Mouse (Mus musculus) forebrain, postnatal 0 days (tissue): ENCODE results near the gene Otud5. TPM values are rescaled to one million over a fixed set of nuclear protein-coding genes. Genes with fewer than 3 reads are reported as not detected.
A peak's percentile ranks its signal among the peaks of the same experiment; 100 is the strongest.

Experiments
- ATAC-seq: fragments of 200-750 bp; cut with Nextera tagmentation; 2 replicates; pipeline ENCODE4 v1.8.0; 2017; ENCODE audit warnings: mild to moderate bottlenecking, moderate library complexity
- DNase-seq: peaks from one replicate; pipeline ENCODE4 v3.0.0-alpha.2; 2015
- H3K27ac ChIP-seq: fragments of 300-500 bp; sonication (generic); 2 replicates; pipeline ENCODE4 v1.5.1; 2014; ENCODE audit warnings: low read depth, mild to moderate bottlenecking, antibody characterized with exemption, low read length, moderate library complexity, mixed read lengths
- H3K27me3 ChIP-seq: fragments of 300-500 bp; sonication (generic); 2 replicates; pipeline ENCODE4 v1.6.1; 2014; ENCODE audit warnings: mild to moderate bottlenecking, low read length, mixed read lengths; ENCODE audit not compliant: insufficient read depth
- H3K36me3 ChIP-seq: fragments of 300-500 bp; sonication (generic); 2 replicates; pipeline ENCODE4 v1.6.1; 2014; ENCODE audit warnings: mild to moderate bottlenecking, moderate library complexity; ENCODE audit not compliant: insufficient read depth
- H3K4me1 ChIP-seq: fragments of 300-500 bp; sonication (generic); 2 replicates; pipeline ENCODE4 v1.6.1; 2014; ENCODE audit warnings: antibody characterized with exemption; ENCODE audit not compliant: insufficient read depth
- H3K4me2 ChIP-seq: fragments of 300-500 bp; sonication (generic); 2 replicates; pipeline ENCODE4 v1.6.1; 2014; ENCODE audit warnings: low read depth, mild to moderate bottlenecking, moderate library complexity
- H3K4me3 ChIP-seq: fragments of 300-500 bp; sonication (generic); 2 replicates; pipeline ENCODE4 v1.5.1; 2014; ENCODE audit warnings: low read depth, low read length, mixed read lengths
- H3K9ac ChIP-seq: fragments of 300-500 bp; sonication (generic); 2 replicates; pipeline ENCODE4 v1.6.1; 2014; ENCODE audit warnings: mild to moderate bottlenecking
- H3K9me3 ChIP-seq: fragments of 300-500 bp; sonication (generic); 2 replicates; pipeline ENCODE4 v1.6.1; 2016; ENCODE audit warnings: low read length
- CTCF ChIP-seq: sonication (generic); IDR thresholded peaks from 2 replicates; pipeline ENCODE4 v1.5.1; 2016; ENCODE audit warnings: antibody characterized with exemption, control low read depth, low read depth
- whole genome bisulfite sequencing: fragments of 180-500 bp; shearing (Covaris S2); extraction: QIAGEN DNeasy Blood & Tissue Kit; methylation state at CpG from one replicate; pipeline ENCODE4 v1.1.7; 2014; 5-methylcytosine and 5-hydroxymethylcytosine counted together
- polyA plus RNA-seq: library from polyadenylated mRNA; unstranded; fragments of >200 nt; fragmentation: Nextera tagmentation; extraction: Ambion mirVana; gene quantifications from 2 replicates; pipeline ENCODE4 v1.2.1, GENCODE M21; 2015
- total RNA-seq: library from RNA; depleted of rRNA; stranded (reverse); fragments of >200 nt; gene quantifications from 2 replicates; pipeline ENCODE4 v1.2.3, GENCODE M21; 2014

Gene Otud5
- total and polyA plus RNA-seq, 2 experiments from 2014 or later, result 40.3 to 73.7 TPM

DNA sequence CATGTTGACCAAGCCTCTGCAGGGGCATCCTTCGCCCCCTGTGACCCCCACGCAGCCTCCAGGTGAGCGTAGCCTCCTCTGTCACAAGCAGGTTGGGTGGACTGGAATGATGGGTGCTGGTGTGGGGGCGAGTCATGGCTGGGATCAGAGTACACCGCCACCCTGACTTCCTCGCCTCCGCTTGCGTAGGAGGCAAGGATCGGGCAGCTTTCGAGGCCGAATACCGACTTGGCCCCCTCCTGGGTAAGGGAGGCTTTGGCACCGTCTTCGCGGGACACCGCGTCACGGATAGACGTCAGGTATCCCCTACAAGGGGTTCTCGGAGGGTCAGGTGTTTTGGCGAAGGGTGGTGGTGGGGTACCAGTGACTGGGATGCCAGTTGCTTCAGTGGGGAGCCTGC, 37.3 kb downstream of the Otud5 start:
- TF ChIP-seq CTCF, result no peak
- Histone ChIP-seq H3K36me3 (no peaks in the 10 kb centered on the region), H3K4me2 (peak overlapping the region; percentile 63), H3K4me3 (peak overlapping the region; percentile 55), H3K27ac (peak overlapping the region; percentile 64; the same call in 1 of the 2 replicates), H3K9ac (peak overlapping the region; percentile 55), H3K4me1 (no peaks in the 10 kb centered on the region), H3K9me3 (no peaks in the 10 kb centered on the region), H3K27me3 (no peaks in the 10 kb centered on the region)
- ATAC-seq, result peak; percentile 12
- 28% methylated on average over 21 of the region's 21 CpGs for WGBS
- DNase-seq, result peak; percentile 22

DNA sequence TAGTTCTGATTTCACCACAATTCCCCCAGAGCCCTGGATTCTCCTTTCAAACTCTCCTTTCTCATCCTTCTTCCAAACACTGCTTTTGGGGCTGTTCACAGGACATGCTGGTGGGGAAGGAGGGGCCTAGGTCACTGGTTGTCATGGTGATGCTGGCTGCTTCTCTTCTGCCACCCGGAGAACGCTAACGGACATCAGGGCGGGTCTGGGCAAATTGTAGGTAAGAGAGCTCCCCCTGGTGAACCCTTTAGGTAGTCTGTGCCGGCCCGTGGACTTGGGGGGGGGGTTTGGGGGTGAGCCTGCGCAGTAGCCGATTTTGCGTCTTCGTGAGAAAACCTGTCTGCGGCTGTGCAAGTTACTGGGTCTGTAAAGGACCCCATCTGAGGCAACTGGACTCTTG, 38.7 kb downstream of the Otud5 start:
- peak overlapping the region; percentile 63 for H3K4me2 ChIP-seq
- peak overlapping the region; percentile 55 for H3K4me3 ChIP-seq
- TF ChIP-seq CTCF, result peak; percentile 64
- H3K9ac ChIP-seq, result peak overlapping the region; percentile 18; the same call in 1 of the 2 replicates
- no peaks in the 10 kb centered on the region for H3K4me1 ChIP-seq
- WGBS, result 29% methylated on average over 11 of the region's 11 CpGs
- peak; percentile 47 for ATAC-seq
- H3K9me3 ChIP-seq, result no peaks in the 10 kb centered on the region
- no peak overlapping the region for H3K27ac ChIP-seq
- no peaks in the 10 kb centered on the region for H3K27me3 ChIP-seq
- no peaks in the 10 kb centered on the region for H3K36me3 ChIP-seq
- peak; percentile 75 for DNase-seq

GRCm38 (mm10) chrX:7883841-7884567, 42.8 kb downstream of the Otud5 start, which contains the start of gene Slc35a2:
Slc35a2 (plus strand) TSS chrX:7884028.
- no peaks in the 10 kb centered on the region for H3K27me3 ChIP-seq
- H3K4me3 ChIP-seq, result peak within 1 kb of the TSS; percentile 52
- DNase-seq (peak; percentile 80), ATAC-seq (peak; percentile 88)
- H3K9ac ChIP-seq, result peak within 1 kb of the TSS; percentile 50
- WGBS, result 31% methylated on average over 49 of the region's 49 CpGs
- peak; percentile 20; the same call in 1 of the 2 replicates for TF ChIP-seq CTCF
- H3K4me1 ChIP-seq, result no peaks in the 10 kb centered on the region
- H3K9me3 ChIP-seq, result no peaks in the 10 kb centered on the region
- H3K36me3 ChIP-seq, result 0 out of 2 replicates have a peak, but pooled peaks cover 7% of the 10 kb centered on the region
- peak within 1 kb of the TSS; percentile 51 for H3K4me2 ChIP-seq
- peak within 1 kb of the TSS; percentile 82 for H3K27ac ChIP-seq

DNA sequence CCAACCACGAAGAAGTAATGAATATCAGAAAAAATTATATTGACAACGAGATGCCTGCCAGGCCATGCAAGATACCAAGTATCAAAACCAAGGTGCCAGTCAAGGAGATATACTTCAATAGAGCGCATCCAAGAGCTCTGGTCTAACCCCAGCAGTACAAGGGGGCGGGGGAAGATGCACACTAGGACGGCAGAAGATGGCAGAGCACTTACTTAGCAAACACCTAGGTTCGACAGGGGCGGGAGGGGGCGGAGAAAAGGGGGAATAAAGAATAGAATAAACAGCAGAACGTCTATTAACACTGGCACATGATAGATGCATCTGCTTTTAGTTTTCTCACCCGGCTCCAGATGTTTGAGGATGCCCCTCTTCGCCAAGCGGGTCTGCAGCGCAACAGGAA, 57.0 kb downstream of the Otud5 start:
- H3K27ac ChIP-seq, result no peak overlapping the region

DNA sequence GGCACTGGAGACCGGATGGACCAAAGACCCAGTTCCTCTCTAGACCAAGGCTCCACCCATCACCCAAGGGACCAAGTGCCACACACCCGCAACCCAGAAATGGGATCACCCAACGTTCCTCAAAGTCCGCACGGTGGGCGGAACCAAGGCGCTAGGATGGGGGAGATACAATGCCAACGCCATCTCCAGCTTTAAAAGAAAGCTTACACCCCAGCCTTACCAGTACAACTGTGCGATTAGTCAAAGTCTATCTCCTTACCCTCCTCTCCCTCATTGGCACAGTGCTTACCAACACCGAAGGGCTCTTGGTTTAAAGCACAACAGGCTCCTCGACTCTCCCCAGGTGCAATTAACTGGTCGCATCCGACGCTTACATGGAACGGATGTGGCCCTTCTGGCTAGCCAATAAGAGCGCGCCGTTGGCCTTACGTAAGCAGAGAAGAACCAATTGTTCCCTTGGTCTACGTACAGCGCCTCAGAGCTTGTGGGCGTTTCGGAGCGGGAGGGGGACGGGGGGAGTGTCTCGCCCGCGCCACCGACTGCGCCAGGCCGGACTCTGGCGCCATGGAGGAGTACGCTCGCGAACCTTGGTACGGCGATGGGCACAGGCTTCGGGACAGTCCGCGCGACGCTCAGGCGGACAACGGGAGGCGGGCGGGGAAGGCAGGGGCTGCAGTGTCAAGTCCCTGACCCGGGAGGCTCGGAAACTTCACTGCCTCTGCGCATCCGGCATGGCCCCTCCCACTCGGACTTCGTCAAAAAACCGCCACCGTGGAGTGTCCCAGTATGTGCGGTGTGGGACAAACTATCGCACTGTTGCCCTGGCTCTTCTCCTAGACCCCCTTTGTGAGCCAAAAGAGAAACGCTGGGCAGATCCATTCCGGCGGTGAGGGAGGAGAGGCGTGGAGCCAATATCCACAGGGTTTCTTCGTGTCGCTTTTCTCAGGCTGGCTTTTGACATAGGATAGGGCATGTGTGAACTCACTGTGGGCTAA, 58.0 kb downstream of the Otud5 start, which contains the start of the genes Pqbp1 and Timm17b:
TSS of gene Pqbp1 (minus strand) at position 390 of the 995 bp plus-strand sequence.
TSS of gene Timm17b (plus strand) at position 478 of the 995 bp plus-strand sequence.
- Histone ChIP-seq H3K36me3 (peaks cover 3% of the 10 kb centered on the region; the same call in 1 of the 2 replicates), H3K9ac (peak within 1 kb of the TSS; percentile 60), H3K4me2 (peak within 1 kb of the TSS; percentile 54), H3K4me1 (no peaks in the 10 kb centered on the region), H3K27me3 (no peaks in the 10 kb centered on the region), H3K27ac (peak within 1 kb of the TSS; percentile 86), H3K9me3 (no peaks in the 10 kb centered on the region), H3K4me3 (peak within 1 kb of the TSS; percentile 51)
- ATAC-seq, result peak; percentile 99
- TF ChIP-seq CTCF, result no peak
- WGBS, result 20% methylated on average over 61 of the region's 62 CpGs
- DNase-seq, result peak; percentile 95

More for the DNA sequence above, 57.0 kb downstream of the Otud5 start:
- Histone ChIP-seq H3K9ac (peak overlapping the region; percentile 60), H3K9me3 (no peaks in the 10 kb centered on the region), H3K4me2 (peak overlapping the region; percentile 54), H3K36me3 (peaks cover 3% of the 10 kb centered on the region; the same call in 1 of the 2 replicates), H3K4me1 (no peaks in the 10 kb centered on the region), H3K27me3 (no peaks in the 10 kb centered on the region), H3K4me3 (peak overlapping the region; percentile 51)
- ATAC-seq (no peak), DNase-seq (no peak)
- 42% methylated on average over 13 of the region's 13 CpGs for WGBS
- TF ChIP-seq CTCF, result no peak

DNA sequence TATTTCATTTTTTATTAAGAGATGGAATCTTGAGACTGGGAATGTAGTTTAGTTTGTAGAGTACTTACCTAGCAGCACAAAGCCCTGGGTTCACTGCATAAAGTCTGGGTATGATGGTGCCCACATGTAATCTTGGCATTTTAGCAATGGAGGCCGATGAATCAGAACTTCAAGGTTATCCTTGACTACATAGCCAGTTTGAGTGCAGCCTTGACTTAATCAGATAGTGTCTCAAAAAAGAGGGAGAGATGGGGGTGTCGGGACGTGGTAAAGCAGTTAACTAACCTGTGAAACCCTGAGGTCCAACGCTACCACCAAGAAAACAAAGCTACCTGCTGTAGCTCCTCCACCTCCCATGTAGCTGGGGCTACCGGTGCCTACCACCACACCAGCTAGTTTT, 63.3 kb downstream of the Otud5 start:
- Histone ChIP-seq H3K4me2 (no peak overlapping the region), H3K27ac (no peak overlapping the region), H3K4me3 (no peak overlapping the region), H3K9me3 (no peaks in the 10 kb centered on the region), H3K9ac (no peak overlapping the region), H3K4me1 (no peaks in the 10 kb centered on the region), H3K36me3 (no peaks in the 10 kb centered on the region), H3K27me3 (no peaks in the 10 kb centered on the region)
- 96% methylated on average over 5 of the region's 5 CpGs for WGBS
- no peak for DNase-seq
- TF ChIP-seq CTCF, result no peak
- no peak for ATAC-seq
